Mouse (Mus musculus) C2C12 (cell line): Measurements from ENCODE around the gene Ret.
A peak's percentile ranks its signal among the peaks of the same experiment; 100 is the strongest.

ENCODE experiments used
- CTCF ChIP-seq: IDR thresholded peaks from one replicate; pipeline ENCODE4 v1.5.1; 2011; ENCODE audit not compliant: control insufficient read depth, insufficient read depth, insufficient read length
- MYOG ChIP-seq: IDR thresholded peaks from one replicate; pipeline ENCODE4 v1.6.1; 2011; ENCODE audit not compliant: control insufficient read depth, insufficient read length; ENCODE audit errors: extremely low read depth
- USF1 ChIP-seq: IDR thresholded peaks from one replicate; pipeline ENCODE4 v1.6.1; 2011; ENCODE audit warnings: low read depth, mild to moderate bottlenecking, control low read depth, moderate library complexity

DNA sequence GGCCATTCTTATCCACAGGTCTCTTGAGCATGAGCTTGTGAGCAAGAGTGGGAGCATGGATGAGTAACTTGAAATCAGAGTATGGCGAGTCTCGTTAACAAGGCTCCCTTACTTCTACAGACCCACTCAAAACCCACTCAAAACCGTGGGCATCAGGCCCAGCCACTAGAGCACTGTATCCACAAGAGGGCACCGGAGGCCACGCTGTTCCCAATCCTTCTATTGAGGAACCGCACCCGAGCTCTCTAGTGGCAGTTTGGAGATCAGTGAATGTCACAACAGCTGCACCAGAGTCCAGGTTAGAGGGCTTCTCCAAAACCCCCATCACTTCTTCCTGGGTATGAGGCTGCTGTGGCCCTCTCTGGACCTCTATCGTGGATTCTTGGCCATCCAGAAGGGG is 2.4 kb downstream of the Ret start:
- TF ChIP-seq CTCF (peak; percentile 55), MYOG (no peak), USF1 (no peak)
